Mouse (Mus musculus): ENCODE data around the gene Gpr180. TPM values are rescaled to one million over a fixed set of nuclear protein-coding genes. Genes with fewer than 3 reads are reported as not detected.
A peak's percentile ranks its signal among the peaks of the same experiment; 100 is the strongest.

The Gpr180 gene
- polyA plus RNA-seq, 1 experiment from 2014 or later = 30.0 TPM

GRCm38 (mm10) chr14:118162640-118163039 lies 25.7 kb downstream of the Gpr180 start:
- Histone ChIP-seq H3K9ac (ENCODE audit: low read length) (no peak overlapping the region), H3K27me3 (replicated peaks; ENCODE audit: control insufficient read depth, insufficient read depth, low read length) (no peaks in the 10 kb centered on the region), H3K4me3 (ENCODE audit: low read depth, low read length) (no peak overlapping the region), H3K9me3 (replicated peaks; ENCODE audit: control insufficient read depth, low read length) (no peaks in the 10 kb centered on the region), H3K4me2 (ENCODE audit: low read length) (no peak overlapping the region), H3K4me1 (ENCODE audit: control insufficient read depth, insufficient read depth, low read length) (no peaks in the 10 kb centered on the region), H3K36me3 (ENCODE audit: control insufficient read depth, insufficient read depth, low read length) (peaks cover 36% of the 10 kb centered on the region), H3K27ac (ENCODE audit: low read depth, low read length) (no peak overlapping the region)
- ATAC-seq (no peak), DNase-seq (ENCODE audit: low spot score) (peak; percentile 10)
- WGBS = 53% methylated on average over 14 of the region's 14 CpGs

- no peak overlapping the region for H3K27ac ChIP-seq (ENCODE audit: low read depth, low read length)
- 94% methylated on average over 4 of the region's 4 CpGs for WGBS
- no peak overlapping the region for H3K9ac ChIP-seq (ENCODE audit: low read length)
- H3K36me3 ChIP-seq (ENCODE audit: control insufficient read depth, insufficient read depth, low read length) = peaks cover 8% of the 10 kb centered on the region; the same call in 1 of the 2 replicates
- no peaks in the 10 kb centered on the region for H3K9me3 ChIP-seq (replicated peaks; ENCODE audit: control insufficient read depth, low read length)
- no peaks in the 10 kb centered on the region for H3K4me1 ChIP-seq (ENCODE audit: control insufficient read depth, insufficient read depth, low read length)
- no peaks in the 10 kb centered on the region for H3K27me3 ChIP-seq (replicated peaks; ENCODE audit: control insufficient read depth, insufficient read depth, low read length)
- no peak for DNase-seq (ENCODE audit: low spot score)
- H3K4me3 ChIP-seq (ENCODE audit: low read depth, low read length) = no peak overlapping the region
- no peak for ATAC-seq
- H3K4me2 ChIP-seq (ENCODE audit: low read length) = no peak overlapping the region
These were observed 31.8 kb downstream of the Gpr180 start for GRCm38 (mm10) chr14:118168776-118169175.

GRCm38 (mm10) chr14:118173590-118174203 lies 36.7 kb downstream of the Gpr180 start:
- no peak for DNase-seq (ENCODE audit: low spot score)
- ATAC-seq = no peak
- Histone ChIP-seq H3K4me1 (ENCODE audit: control insufficient read depth, insufficient read depth, low read length) (no peaks in the 10 kb centered on the region), H3K9ac (ENCODE audit: low read length) (no peak overlapping the region), H3K27ac (ENCODE audit: low read depth, low read length) (no peak overlapping the region), H3K36me3 (ENCODE audit: control insufficient read depth, insufficient read depth, low read length) (peaks cover 8% of the 10 kb centered on the region; the same call in 1 of the 2 replicates), H3K9me3 (replicated peaks; ENCODE audit: control insufficient read depth, low read length) (no peaks in the 10 kb centered on the region), H3K4me3 (ENCODE audit: low read depth, low read length) (no peak overlapping the region), H3K27me3 (replicated peaks; ENCODE audit: control insufficient read depth, insufficient read depth, low read length) (no peaks in the 10 kb centered on the region), H3K4me2 (ENCODE audit: low read length) (no peak overlapping the region)
- WGBS = 68% methylated on average over 11 of the region's 11 CpGs

- ATAC-seq = no peak
- Histone ChIP-seq H3K9me3 (replicated peaks; ENCODE audit: control insufficient read depth, low read length) (no peaks in the 10 kb centered on the region), H3K4me2 (ENCODE audit: low read length) (no peak overlapping the region), H3K27ac (ENCODE audit: low read depth, low read length) (no peak overlapping the region), H3K27me3 (replicated peaks; ENCODE audit: control insufficient read depth, insufficient read depth, low read length) (no peaks in the 10 kb centered on the region), H3K4me3 (ENCODE audit: low read depth, low read length) (no peak overlapping the region), H3K36me3 (ENCODE audit: control insufficient read depth, insufficient read depth, low read length) (no peaks in the 10 kb centered on the region), H3K4me1 (ENCODE audit: control insufficient read depth, insufficient read depth, low read length) (no peaks in the 10 kb centered on the region), H3K9ac (ENCODE audit: low read length) (no peak overlapping the region)
- WGBS = 90% methylated on average over 30 of the region's 30 CpGs
- DNase-seq (ENCODE audit: low spot score) = no peak
These were observed 38.2 kb downstream of the Gpr180 start for GRCm38 (mm10) chr14:118175071-118175693.

- Histone ChIP-seq H3K27me3 (replicated peaks; ENCODE audit: control insufficient read depth, insufficient read depth, low read length) (no peaks in the 10 kb centered on the region), H3K4me1 (ENCODE audit: control insufficient read depth, insufficient read depth, low read length) (no peaks in the 10 kb centered on the region), H3K9ac (ENCODE audit: low read length) (no peak overlapping the region), H3K9me3 (replicated peaks; ENCODE audit: control insufficient read depth, low read length) (no peaks in the 10 kb centered on the region), H3K4me2 (ENCODE audit: low read length) (no peak overlapping the region), H3K4me3 (ENCODE audit: low read depth, low read length) (no peak overlapping the region), H3K36me3 (ENCODE audit: control insufficient read depth, insufficient read depth, low read length) (no peaks in the 10 kb centered on the region), H3K27ac (ENCODE audit: low read depth, low read length) (no peak overlapping the region)
- ATAC-seq = no peak
- WGBS = 92% methylated on average over 12 of the region's 12 CpGs
- DNase-seq (ENCODE audit: low spot score) = no peak
These were observed 38.7 kb downstream of the Gpr180 start for GRCm38 (mm10) chr14:118175694-118176085.

- Histone ChIP-seq H3K9me3 (replicated peaks; ENCODE audit: control insufficient read depth, low read length) (no peaks in the 10 kb centered on the region), H3K27ac (ENCODE audit: low read depth, low read length) (no peak overlapping the region), H3K4me2 (ENCODE audit: low read length) (peak overlapping the region; percentile 61; the same call in 1 of the 2 replicates), H3K4me3 (ENCODE audit: low read depth, low read length) (no peak overlapping the region), H3K27me3 (replicated peaks; ENCODE audit: control insufficient read depth, insufficient read depth, low read length) (no peaks in the 10 kb centered on the region), H3K36me3 (ENCODE audit: control insufficient read depth, insufficient read depth, low read length) (no peaks in the 10 kb centered on the region), H3K4me1 (ENCODE audit: control insufficient read depth, insufficient read depth, low read length) (no peaks in the 10 kb centered on the region), H3K9ac (ENCODE audit: low read length) (no peak overlapping the region)
- WGBS = 58% methylated on average over 1 of the region's 1 CpGs
- DNase-seq (ENCODE audit: low spot score) (no peak), ATAC-seq (no peak)
These were observed 42.3 kb downstream of the Gpr180 start for GRCm38 (mm10) chr14:118179251-118179650.

- WGBS = 40% methylated on average over 7 of the region's 7 CpGs
- DNase-seq (ENCODE audit: low spot score) (no peak), ATAC-seq (peak; percentile 16; the same call in 1 of the 2 replicates)
- no peaks in the 10 kb centered on the region for H3K36me3 ChIP-seq (ENCODE audit: control insufficient read depth, insufficient read depth, low read length)
- no peak overlapping the region for H3K27ac ChIP-seq (ENCODE audit: low read depth, low read length)
- peak overlapping the region; percentile 46 for H3K4me3 ChIP-seq (ENCODE audit: low read depth, low read length)
- H3K4me1 ChIP-seq (ENCODE audit: control insufficient read depth, insufficient read depth, low read length) = no peaks in the 10 kb centered on the region
- H3K9ac ChIP-seq (ENCODE audit: low read length) = peak overlapping the region; percentile 64
- H3K9me3 ChIP-seq (replicated peaks; ENCODE audit: control insufficient read depth, low read length) = no peaks in the 10 kb centered on the region
- peak overlapping the region; percentile 61 for H3K4me2 ChIP-seq (ENCODE audit: low read length)
- H3K27me3 ChIP-seq (replicated peaks; ENCODE audit: control insufficient read depth, insufficient read depth, low read length) = no peaks in the 10 kb centered on the region
These were observed 42.7 kb downstream of the Gpr180 start for GRCm38 (mm10) chr14:118179701-118180100.

GRCm38 (mm10) chr14:118180117-118180557 lies 43.2 kb downstream of the Gpr180 start:
- Histone ChIP-seq H3K27ac (ENCODE audit: low read depth, low read length) (peak overlapping the region; percentile 53), H3K4me1 (ENCODE audit: control insufficient read depth, insufficient read depth, low read length) (no peaks in the 10 kb centered on the region), H3K4me2 (ENCODE audit: low read length) (peak overlapping the region; percentile 61), H3K36me3 (ENCODE audit: control insufficient read depth, insufficient read depth, low read length) (no peaks in the 10 kb centered on the region), H3K4me3 (ENCODE audit: low read depth, low read length) (peak overlapping the region; percentile 46), H3K9ac (ENCODE audit: low read length) (peak overlapping the region; percentile 64), H3K27me3 (replicated peaks; ENCODE audit: control insufficient read depth, insufficient read depth, low read length) (no peaks in the 10 kb centered on the region), H3K9me3 (replicated peaks; ENCODE audit: control insufficient read depth, low read length) (no peaks in the 10 kb centered on the region)
- under 1% methylated on average over 20 of the region's 20 CpGs for WGBS
- ATAC-seq (peak; percentile 89), DNase-seq (ENCODE audit: low spot score) (peak; percentile 75)

- H3K9ac ChIP-seq (ENCODE audit: low read length) = peak overlapping the region; percentile 64
- no peaks in the 10 kb centered on the region for H3K4me1 ChIP-seq (ENCODE audit: control insufficient read depth, insufficient read depth, low read length)
- H3K36me3 ChIP-seq (ENCODE audit: control insufficient read depth, insufficient read depth, low read length) = no peaks in the 10 kb centered on the region
- peak overlapping the region; percentile 46 for H3K4me3 ChIP-seq (ENCODE audit: low read depth, low read length)
- peak overlapping the region; percentile 53 for H3K27ac ChIP-seq (ENCODE audit: low read depth, low read length)
- H3K27me3 ChIP-seq (replicated peaks; ENCODE audit: control insufficient read depth, insufficient read depth, low read length) = no peaks in the 10 kb centered on the region
- peak overlapping the region; percentile 61 for H3K4me2 ChIP-seq (ENCODE audit: low read length)
- H3K9me3 ChIP-seq (replicated peaks; ENCODE audit: control insufficient read depth, low read length) = no peaks in the 10 kb centered on the region
- WGBS = 4% methylated on average over 10 of the region's 10 CpGs
- ATAC-seq (peak; percentile 89), DNase-seq (ENCODE audit: low spot score) (peak; percentile 85)
These were observed 43.8 kb downstream of the Gpr180 start for GRCm38 (mm10) chr14:118180711-118181177.
